Mouse (Mus musculus): ENCODE results near the gene Jagn1. TPM values are rescaled to one million over a fixed set of nuclear protein-coding genes. Genes with fewer than 3 reads are reported as not detected.

Jagn1 gene
- 30.1 and 30.9 TPM in 2 replicates for polyA plus RNA-seq (2015; fragmentation: Nextera tagmentation; extraction: Ambion mirVana)

DNA sequence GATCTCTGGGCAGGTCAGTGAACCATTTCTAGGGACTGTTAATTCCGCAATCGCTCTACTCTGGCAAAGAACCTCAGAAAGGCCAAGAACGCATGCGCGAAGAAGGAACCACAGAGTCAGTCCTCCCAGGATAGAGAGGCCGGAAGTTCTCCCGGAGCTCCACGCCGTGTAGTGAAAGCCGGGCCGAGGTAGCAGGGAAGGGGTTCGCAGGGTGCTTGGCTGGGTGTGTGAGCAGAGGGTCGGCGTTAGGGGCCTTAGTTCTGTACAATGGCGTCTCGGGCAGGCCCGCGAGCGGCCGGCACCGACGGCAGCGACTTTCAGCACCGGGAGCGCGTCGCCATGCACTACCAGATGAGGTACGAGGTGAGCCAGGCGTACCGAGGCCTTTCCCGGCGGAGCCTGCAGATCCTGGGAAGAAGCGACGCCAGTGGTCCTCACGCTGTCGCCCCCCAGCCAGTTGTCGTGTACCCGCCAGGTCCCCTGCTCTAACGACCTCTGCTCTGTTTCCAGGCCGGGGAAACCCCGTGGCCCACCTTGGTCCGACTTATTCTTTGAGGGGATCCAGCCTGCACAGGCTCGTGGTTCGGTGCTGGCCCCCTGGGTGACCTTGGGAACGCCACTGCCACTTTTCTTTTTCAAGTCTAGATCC lies at the start of gene Jagn1:
Gene Jagn1 (plus strand): TSS at position 128 of the 649 bp plus-strand sequence.
- peak within 1 kb of the TSS; percentile 83 for H3K4me3 ChIP-seq (ENCODE audit: low read depth, low read length)
- 0 out of 2 replicates have a peak within 1 kb of the TSS, but pooled peaks have one; percentile 26 for H3K27ac ChIP-seq (ENCODE audit: low read length)
- H3K9ac ChIP-seq (ENCODE audit: low read depth, low read length), result peak within 1 kb of the TSS; percentile 89
- H3K4me2 ChIP-seq (ENCODE audit: low read depth, low read length), result peak within 1 kb of the TSS; percentile 89
- whole genome bisulfite sequencing (ENCODE audit: insufficient replicate concordance), result under 1% methylated on average over 45 of the region's 45 CpGs
- H3K27me3 ChIP-seq (ENCODE audit: control insufficient read depth, insufficient read depth, low read depth, low read length), result no peaks in the 10 kb centered on the region
- ATAC-seq (ENCODE audit: low read depth), result peak; percentile 88
- peaks cover 7% of the 10 kb centered on the region for H3K36me3 ChIP-seq (ENCODE audit: control insufficient read depth, insufficient read depth)
- peaks cover 15% of the 10 kb centered on the region for H3K4me1 ChIP-seq (ENCODE audit: control insufficient read depth, low read depth, low read length)
- H3K9me3 ChIP-seq (replicated peaks; ENCODE audit: control insufficient read depth, low read length), result no peaks in the 10 kb centered on the region

DNA sequence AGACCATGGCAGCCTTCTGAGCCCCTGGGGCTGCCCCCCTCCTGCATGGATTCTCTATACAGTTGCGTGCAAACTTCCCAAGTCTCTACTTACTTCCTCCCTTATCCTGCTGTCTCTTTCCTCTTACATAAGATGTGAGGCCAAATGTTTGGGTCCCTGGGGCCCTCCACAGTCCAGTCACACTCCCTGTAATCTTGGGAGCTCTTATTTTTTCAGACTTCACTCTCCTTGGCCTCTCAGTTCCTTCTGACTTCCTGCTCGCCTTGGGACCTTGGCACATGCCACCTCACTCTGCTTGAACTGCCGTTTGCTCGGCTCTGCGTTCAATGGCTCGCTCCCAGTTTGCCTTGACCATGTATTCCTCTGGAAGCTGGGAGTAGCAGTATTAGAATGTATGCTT lies 48.4 kb upstream of the Jagn1 start:
- no peak for ATAC-seq (ENCODE audit: low read depth)
- 74% methylated on average over 6 of the region's 6 CpGs for WGBS (ENCODE audit: insufficient replicate concordance)

DNA sequence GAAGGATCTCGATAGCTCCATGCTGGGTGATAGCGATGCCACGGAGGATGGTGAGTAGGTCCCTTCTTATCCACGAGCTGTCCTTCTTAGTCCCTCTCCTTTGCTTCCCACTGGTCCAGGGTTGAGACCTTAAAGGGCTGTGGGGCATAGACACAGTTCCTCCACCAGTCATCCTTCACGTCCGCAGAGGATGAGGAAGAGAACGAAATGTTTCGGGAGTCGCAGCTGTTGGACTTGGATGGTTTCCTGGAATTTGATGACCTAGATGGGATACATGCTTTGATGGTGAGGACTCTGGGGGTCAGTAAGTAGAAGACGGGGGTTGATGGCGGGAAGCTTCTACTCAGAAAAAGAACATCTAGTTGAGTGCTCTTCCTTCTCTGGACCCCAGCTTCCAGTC lies 47.6 kb upstream of the Jagn1 start:
- Histone ChIP-seq H3K27ac (ENCODE audit: low read length) (no peak overlapping the region), H3K4me3 (ENCODE audit: low read depth, low read length) (no peak overlapping the region), H3K9me3 (replicated peaks; ENCODE audit: control insufficient read depth, low read length) (no peaks in the 10 kb centered on the region), H3K36me3 (ENCODE audit: control insufficient read depth, insufficient read depth) (peaks cover 3% of the 10 kb centered on the region), H3K9ac (ENCODE audit: low read depth, low read length) (no peak overlapping the region), H3K4me2 (ENCODE audit: low read depth, low read length) (no peak overlapping the region), H3K4me1 (ENCODE audit: control insufficient read depth, low read depth, low read length) (peaks cover 6% of the 10 kb centered on the region), H3K27me3 (ENCODE audit: control insufficient read depth, insufficient read depth, low read depth, low read length) (peaks cover 9% of the 10 kb centered on the region)
- no peak for ATAC-seq (ENCODE audit: low read depth)
- 80% methylated on average over 11 of the region's 11 CpGs for WGBS (ENCODE audit: insufficient replicate concordance)

More for the DNA sequence above, 48.4 kb upstream of the Jagn1 start:
- no peak overlapping the region for H3K4me3 ChIP-seq (ENCODE audit: low read depth, low read length)
- H3K4me2 ChIP-seq (ENCODE audit: low read depth, low read length), result no peak overlapping the region
- no peak overlapping the region for H3K27ac ChIP-seq (ENCODE audit: low read length)
- H3K36me3 ChIP-seq (ENCODE audit: control insufficient read depth, insufficient read depth), result peaks cover 11% of the 10 kb centered on the region
- no peaks in the 10 kb centered on the region for H3K9me3 ChIP-seq (replicated peaks; ENCODE audit: control insufficient read depth, low read length)
- peaks cover 6% of the 10 kb centered on the region for H3K4me1 ChIP-seq (ENCODE audit: control insufficient read depth, low read depth, low read length)
- H3K9ac ChIP-seq (ENCODE audit: low read depth, low read length), result no peak overlapping the region
- H3K27me3 ChIP-seq (ENCODE audit: control insufficient read depth, insufficient read depth, low read depth, low read length), result peaks cover 9% of the 10 kb centered on the region

DNA sequence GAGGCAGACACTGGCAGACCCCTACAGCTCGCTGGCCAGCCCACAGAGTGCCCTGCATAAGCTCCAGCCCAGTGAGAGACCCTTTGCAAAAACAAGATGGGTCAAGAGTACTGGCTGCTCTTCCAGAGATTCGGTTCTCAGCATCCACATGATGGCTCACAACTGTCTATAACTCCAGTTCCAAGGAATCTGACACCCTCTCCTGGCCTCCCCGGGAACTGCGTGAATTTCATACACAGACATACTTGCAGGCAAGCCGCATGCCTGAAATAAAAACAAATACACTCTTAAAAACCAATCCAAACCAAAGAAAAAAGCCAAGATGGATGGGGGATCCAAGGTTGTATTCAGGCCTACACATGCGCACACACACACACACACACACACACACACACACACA lies 46.9 kb upstream of the Jagn1 start:
- H3K9ac ChIP-seq (ENCODE audit: low read depth, low read length), result no peak overlapping the region
- no peak for ATAC-seq (ENCODE audit: low read depth)
- H3K4me2 ChIP-seq (ENCODE audit: low read depth, low read length), result no peak overlapping the region
- no peaks in the 10 kb centered on the region for H3K9me3 ChIP-seq (replicated peaks; ENCODE audit: control insufficient read depth, low read length)
- H3K27ac ChIP-seq (ENCODE audit: low read length), result no peak overlapping the region
- peaks cover 6% of the 10 kb centered on the region for H3K4me1 ChIP-seq (ENCODE audit: control insufficient read depth, low read depth, low read length)
- 79% methylated on average over 6 of the region's 6 CpGs for WGBS (ENCODE audit: insufficient replicate concordance)
- no peak overlapping the region for H3K4me3 ChIP-seq (ENCODE audit: low read depth, low read length)
- H3K36me3 ChIP-seq (ENCODE audit: control insufficient read depth, insufficient read depth), result no peaks in the 10 kb centered on the region; the same call in none of the 2 replicates
- H3K27me3 ChIP-seq (ENCODE audit: control insufficient read depth, insufficient read depth, low read depth, low read length), result peaks cover 9% of the 10 kb centered on the region

DNA sequence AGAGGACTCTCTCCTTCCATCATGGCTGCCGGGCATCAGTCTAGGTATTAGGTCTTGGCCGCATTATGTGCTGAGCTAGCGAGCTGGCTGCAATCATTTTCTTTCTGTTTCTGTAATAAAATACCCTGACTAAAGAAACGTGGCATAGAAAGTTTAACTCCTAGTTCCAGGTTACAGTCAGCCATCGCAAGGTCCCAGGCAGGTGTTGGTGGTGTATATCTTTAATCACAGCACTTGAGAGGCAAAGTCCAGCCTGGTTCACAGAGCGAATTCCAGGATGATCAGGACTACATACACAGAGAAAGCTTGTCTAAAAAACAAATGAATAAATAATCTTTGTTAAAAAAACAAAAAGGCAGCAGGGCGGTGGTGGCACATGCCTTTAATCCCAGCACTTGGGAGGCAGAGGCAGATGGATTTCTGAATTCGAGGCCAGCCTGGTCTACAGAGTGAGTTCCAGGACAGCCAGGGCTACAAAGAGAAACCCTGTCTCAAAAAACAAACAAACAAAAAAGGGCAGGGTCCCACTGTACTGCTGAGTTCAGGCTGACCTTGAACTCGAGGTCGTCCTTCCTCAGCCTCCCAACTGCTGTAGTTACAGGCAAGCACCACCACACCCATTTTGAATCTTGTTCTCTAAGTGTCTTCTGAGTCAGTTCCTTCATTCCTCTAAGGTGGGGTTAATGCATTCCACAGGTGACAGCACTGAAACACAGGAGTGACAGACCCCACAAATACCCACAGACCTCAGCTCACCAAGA lies 45.9 kb upstream of the Jagn1 start:
- Histone ChIP-seq H3K36me3 (ENCODE audit: control insufficient read depth, insufficient read depth) (no peaks in the 10 kb centered on the region), H3K4me3 (ENCODE audit: low read depth, low read length) (no peak overlapping the region), H3K9me3 (replicated peaks; ENCODE audit: control insufficient read depth, low read length) (no peaks in the 10 kb centered on the region), H3K4me2 (ENCODE audit: low read depth, low read length) (no peak overlapping the region), H3K27ac (ENCODE audit: low read length) (no peak overlapping the region), H3K27me3 (ENCODE audit: control insufficient read depth, insufficient read depth, low read depth, low read length) (peaks cover 9% of the 10 kb centered on the region), H3K9ac (ENCODE audit: low read depth, low read length) (no peak overlapping the region), H3K4me1 (ENCODE audit: control insufficient read depth, low read depth, low read length) (peaks cover 6% of the 10 kb centered on the region)
- ATAC-seq (ENCODE audit: low read depth), result no peak
- WGBS (ENCODE audit: insufficient replicate concordance), result 77% methylated on average over 10 of the region's 10 CpGs

DNA sequence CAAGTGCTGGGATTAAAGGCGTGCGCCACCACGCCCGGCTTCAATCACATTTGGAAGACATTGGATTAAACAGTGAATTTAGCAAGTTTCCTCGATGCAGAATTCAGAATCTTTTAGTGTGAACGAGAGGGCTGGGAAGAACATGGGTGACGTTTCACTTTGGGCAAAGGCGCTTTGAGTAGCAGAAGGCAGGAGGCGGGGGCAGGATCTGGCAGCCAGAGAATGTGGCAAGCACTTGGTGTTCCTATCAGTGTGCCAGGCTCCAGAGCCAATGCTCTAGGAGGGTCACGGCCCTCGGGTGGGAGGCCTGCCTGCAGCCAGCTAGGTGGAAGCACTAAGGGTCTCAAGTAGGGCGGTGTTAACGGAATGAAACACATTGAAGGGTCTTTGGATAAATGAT lies 40.3 kb upstream of the Jagn1 start:
- no peak overlapping the region for H3K4me3 ChIP-seq (ENCODE audit: low read depth, low read length)
- no peak overlapping the region for H3K4me2 ChIP-seq (ENCODE audit: low read depth, low read length)
- 77% methylated on average over 13 of the region's 13 CpGs for WGBS (ENCODE audit: insufficient replicate concordance)
- no peak for ATAC-seq (ENCODE audit: low read depth)
- H3K27me3 ChIP-seq (ENCODE audit: control insufficient read depth, insufficient read depth, low read depth, low read length), result no peaks in the 10 kb centered on the region
- no peaks in the 10 kb centered on the region for H3K9me3 ChIP-seq (replicated peaks; ENCODE audit: control insufficient read depth, low read length)
- H3K9ac ChIP-seq (ENCODE audit: low read depth, low read length), result no peak overlapping the region
- no peaks in the 10 kb centered on the region for H3K4me1 ChIP-seq (ENCODE audit: control insufficient read depth, low read depth, low read length)
- H3K27ac ChIP-seq (ENCODE audit: low read length), result no peak overlapping the region
- H3K36me3 ChIP-seq (ENCODE audit: control insufficient read depth, insufficient read depth), result no peaks in the 10 kb centered on the region

DNA sequence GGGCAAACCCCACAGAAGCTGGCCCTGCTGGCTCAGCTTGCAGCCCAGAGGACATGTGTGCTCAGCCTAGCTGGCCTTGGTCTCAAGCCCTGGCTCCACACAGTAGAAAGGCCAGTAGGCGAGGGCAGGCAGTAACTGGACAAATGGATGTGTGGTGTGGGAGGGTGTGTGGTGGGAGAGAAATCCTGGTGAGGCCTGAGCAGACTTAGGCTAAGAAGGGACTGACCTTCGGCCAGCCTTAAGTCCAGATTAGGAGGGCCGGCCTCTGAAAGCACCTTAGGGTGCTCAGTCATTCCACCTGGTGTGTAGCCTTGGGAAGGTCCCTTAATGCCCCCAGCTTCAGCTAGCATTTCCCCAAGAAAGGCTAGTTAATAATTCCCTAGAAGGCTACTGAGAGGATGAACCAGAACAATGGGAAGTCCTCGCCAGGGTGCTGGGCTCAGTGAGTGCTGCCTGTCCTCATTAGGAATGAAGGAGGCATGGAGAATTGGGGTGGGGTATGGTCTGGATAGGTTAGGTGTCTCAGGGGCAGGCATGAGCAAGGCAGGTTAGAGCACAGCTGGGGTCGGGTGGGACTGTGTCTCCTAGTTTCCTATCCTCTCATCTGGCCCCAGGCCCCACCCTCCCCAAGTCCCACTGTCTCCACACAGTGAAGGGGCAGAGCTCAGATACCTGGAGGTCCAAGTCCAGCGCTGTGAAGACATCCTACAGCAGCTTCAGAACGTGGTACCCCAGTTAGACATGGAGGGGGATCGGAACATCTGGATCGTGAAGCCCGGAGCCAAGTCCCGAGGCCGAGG lies 37.5 kb upstream of the Jagn1 start:
- ATAC-seq (ENCODE audit: low read depth), result no peak
- Histone ChIP-seq H3K4me2 (ENCODE audit: low read depth, low read length) (no peak overlapping the region), H3K4me3 (ENCODE audit: low read depth, low read length) (no peak overlapping the region), H3K4me1 (ENCODE audit: control insufficient read depth, low read depth, low read length) (no peaks in the 10 kb centered on the region), H3K27me3 (ENCODE audit: control insufficient read depth, insufficient read depth, low read depth, low read length) (no peaks in the 10 kb centered on the region), H3K36me3 (ENCODE audit: control insufficient read depth, insufficient read depth) (no peaks in the 10 kb centered on the region), H3K9ac (ENCODE audit: low read depth, low read length) (no peak overlapping the region), H3K9me3 (replicated peaks; ENCODE audit: control insufficient read depth, low read length) (no peaks in the 10 kb centered on the region), H3K27ac (ENCODE audit: low read length) (no peak overlapping the region)
- 66% methylated on average over 12 of the region's 12 CpGs for WGBS (ENCODE audit: insufficient replicate concordance)

DNA sequence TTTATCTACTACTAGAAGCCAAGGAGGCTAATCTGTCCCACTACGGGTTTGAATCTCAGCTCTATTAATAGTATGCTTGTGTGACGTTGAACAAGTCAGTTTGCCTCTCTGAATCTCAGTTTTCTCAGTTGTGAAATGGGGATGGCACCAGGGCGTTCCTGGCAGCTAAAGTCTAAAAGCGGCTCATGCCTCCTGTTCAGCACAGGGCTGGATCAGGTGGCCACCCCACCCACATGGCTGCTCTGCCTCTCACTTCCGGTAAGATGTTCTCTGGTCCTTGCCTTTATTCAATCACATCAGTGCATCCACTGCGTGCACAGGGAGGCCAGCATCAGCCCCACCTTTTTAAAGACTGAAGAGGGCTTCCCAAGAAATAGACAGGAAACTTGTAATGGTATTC lies 36.9 kb upstream of the Jagn1 start:
- Histone ChIP-seq H3K4me1 (ENCODE audit: control insufficient read depth, low read depth, low read length) (no peaks in the 10 kb centered on the region), H3K27me3 (ENCODE audit: control insufficient read depth, insufficient read depth, low read depth, low read length) (no peaks in the 10 kb centered on the region), H3K4me3 (ENCODE audit: low read depth, low read length) (no peak overlapping the region), H3K36me3 (ENCODE audit: control insufficient read depth, insufficient read depth) (no peaks in the 10 kb centered on the region), H3K9ac (ENCODE audit: low read depth, low read length) (no peak overlapping the region), H3K4me2 (ENCODE audit: low read depth, low read length) (no peak overlapping the region), H3K27ac (ENCODE audit: low read length) (no peak overlapping the region), H3K9me3 (replicated peaks; ENCODE audit: control insufficient read depth, low read length) (no peaks in the 10 kb centered on the region)
- ATAC-seq (ENCODE audit: low read depth), result no peak
- WGBS (ENCODE audit: insufficient replicate concordance), result 67% methylated on average over 6 of the region's 6 CpGs
